Mouse (Mus musculus): ENCODE measurements at regions not wholly inside any gene's neighbourhood (a gene's known extent, or its start where the extent isn't known, plus 50 kb on each side); places are given as distances from the start of the nearest gene placed in this dataset.

GRCm38 (mm10) chr15:56604266-56604665 lies 873.2 kb downstream of the Slc22a22 start:
- ATAC-seq (replicated peaks; ENCODE audit: poor library complexity), result no peak

- ATAC-seq (replicated peaks; ENCODE audit: poor library complexity), result no peak
Observed at GRCm38 (mm10) chr15:56592656-56593055, 884.8 kb downstream of the Slc22a22 start.

GRCm38 (mm10) chr15:56580745-56581515 lies 896.5 kb downstream of the Slc22a22 start:
- no peak for ATAC-seq (replicated peaks; ENCODE audit: poor library complexity)

- ATAC-seq (replicated peaks; ENCODE audit: poor library complexity), result no peak
Observed at GRCm38 (mm10) chr15:56563192-56563591, 914.2 kb downstream of the Slc22a22 start.

- no peak for ATAC-seq (replicated peaks; ENCODE audit: poor library complexity)
Observed at GRCm38 (mm10) chr15:56562785-56563184, 914.6 kb downstream of the Slc22a22 start.

GRCm38 (mm10) chr15:56562143-56562542 lies 915.3 kb downstream of the Slc22a22 start:
- ATAC-seq (replicated peaks; ENCODE audit: poor library complexity), result no peak

GRCm38 (mm10) chr15:56554386-56554785 lies 923.0 kb downstream of the Slc22a22 start:
- ATAC-seq (replicated peaks; ENCODE audit: poor library complexity), result no peak

GRCm38 (mm10) chr15:56553851-56554250 lies 923.6 kb downstream of the Slc22a22 start:
- no peak for ATAC-seq (replicated peaks; ENCODE audit: poor library complexity)

GRCm38 (mm10) chr15:56531529-56531928 lies 945.9 kb downstream of the Slc22a22 start:
- ATAC-seq (replicated peaks; ENCODE audit: poor library complexity), result no peak

- ATAC-seq (replicated peaks; ENCODE audit: poor library complexity), result no peak
Observed at GRCm38 (mm10) chr15:56518379-56518778, 959.0 kb downstream of the Slc22a22 start.

GRCm38 (mm10) chr15:56516095-56516494 lies 961.3 kb downstream of the Slc22a22 start:
- no peak for ATAC-seq (replicated peaks; ENCODE audit: poor library complexity)

- no peak for ATAC-seq (replicated peaks; ENCODE audit: poor library complexity)
Observed at GRCm38 (mm10) chr15:56498774-56499173, 978.7 kb downstream of the Slc22a22 start.

- ATAC-seq (replicated peaks; ENCODE audit: poor library complexity), result no peak
Observed at GRCm38 (mm10) chr15:56497757-56498156, 979.7 kb downstream of the Slc22a22 start.

GRCm38 (mm10) chr15:56496355-56496754 lies 981.1 kb downstream of the Slc22a22 start:
- ATAC-seq (replicated peaks; ENCODE audit: poor library complexity), result no peak

- no peak for ATAC-seq (replicated peaks; ENCODE audit: poor library complexity)
Observed at GRCm38 (mm10) chr15:56485931-56486330, 991.5 kb downstream of the Slc22a22 start.

- ATAC-seq (replicated peaks; ENCODE audit: poor library complexity), result no peak
Observed at GRCm38 (mm10) chr15:56484693-56485092, 992.7 kb downstream of the Slc22a22 start.

- ATAC-seq (replicated peaks; ENCODE audit: poor library complexity), result no peak
Observed at GRCm38 (mm10) chr15:56479682-56480081, 997.7 kb downstream of the Slc22a22 start.

- no peak for ATAC-seq (replicated peaks; ENCODE audit: poor library complexity)
Observed at GRCm38 (mm10) chr15:56479015-56479414, 998.4 kb downstream of the Slc22a22 start.

GRCm38 (mm10) chr15:56473679-56474078 lies 1003.7 kb downstream of the Slc22a22 start:
- no peak for ATAC-seq (replicated peaks; ENCODE audit: poor library complexity)

- ATAC-seq (replicated peaks; ENCODE audit: poor library complexity), result no peak
Observed at GRCm38 (mm10) chr15:56451881-56452280, 1025.5 kb downstream of the Slc22a22 start.

- ATAC-seq (replicated peaks; ENCODE audit: poor library complexity), result no peak
Observed at GRCm38 (mm10) chr15:56448015-56448645, 1029.3 kb downstream of the Slc22a22 start.

- ATAC-seq (replicated peaks; ENCODE audit: poor library complexity), result no peak
Observed at GRCm38 (mm10) chr15:56440171-56440570, 1037.3 kb downstream of the Slc22a22 start.
